ENCODE assay signal across 12 mouse cellular contexts in genomic region chr3:82185626-82186025, GRCm38 (mm10). TPM values are rescaled to one million over a fixed set of nuclear protein-coding genes. Genes with fewer than 3 reads are reported as not detected.
DNase-seq lines count a peak whose midpoint lies in the region; ATAC-seq and TF ChIP-seq lines count a peak whose summit lies in the region.
"Had no signal": no experiment of that assay in that cellular context is flagged by ENCODE, and none has a peak within 500 bp of the region (broad histone marks: within the 10 kb centered on the region; RNA-seq: fewer than 3 reads in every experiment).

No protein-coding gene starts in this region.

- no peaks in the 10 kb centered on the region for H3K36me3 ChIP-seq in hindbrain, embryonic 14.5 days (replicated peaks; ENCODE audit: control insufficient read depth, insufficient read depth)
- H3K36me3 ChIP-seq in hindbrain, postnatal 0 days (ENCODE audit: insufficient read depth, low read length), result no peaks in the 10 kb centered on the region
- H3K36me3 ChIP-seq: G1E had no signal

- H3K4me1 ChIP-seq in hindbrain, embryonic 14.5 days (replicated peaks; ENCODE audit: control insufficient read depth, insufficient read depth, low read length), result no peaks in the 10 kb centered on the region
- H3K4me1 ChIP-seq in hindbrain, postnatal 0 days (ENCODE audit: insufficient read depth, low read length), result no peaks in the 10 kb centered on the region

- no peak for ATAC-seq in hindbrain, embryonic 14.5 days (ENCODE audit: low FRiP score)
- ATAC-seq in hindbrain, postnatal 0 days, result no peak
- ATAC-seq: intestine, embryonic 16.5 days; midbrain, embryonic 16.5 days had no signal

- H3K27ac ChIP-seq in hindbrain, embryonic 14.5 days, result no peak overlapping the region
- no peak overlapping the region for H3K27ac ChIP-seq in hindbrain, postnatal 0 days

- TF ChIP-seq CTCF in hindbrain, postnatal 0 days (IDR thresholded peaks at IDR 0.05; ENCODE audit: low read depth), result no peak

- no peak overlapping the region for H3K4me3 ChIP-seq in hindbrain, embryonic 14.5 days (replicated peaks; ENCODE audit: low read length)
- H3K4me3 ChIP-seq in hindbrain, postnatal 0 days (ENCODE audit: low read length), result no peak overlapping the region

- H3K9me3 ChIP-seq in hindbrain, embryonic 14.5 days (ENCODE audit: control insufficient read depth, low read length), result 0 out of 2 replicates have a peak, but pooled peaks cover 12% of the 10 kb centered on the region
- H3K9me3 ChIP-seq in hindbrain, postnatal 0 days (ENCODE audit: low read length), result peaks cover 2% of the 10 kb centered on the region; the same call in 1 of the 2 replicates
- H3K9me3 ChIP-seq: G1E had no signal

- no peaks in the 10 kb centered on the region for H3K27me3 ChIP-seq in hindbrain, embryonic 14.5 days (ENCODE audit: control insufficient read depth, insufficient read depth, low read length)
- no peaks in the 10 kb centered on the region for H3K27me3 ChIP-seq in hindbrain, postnatal 0 days (ENCODE audit: insufficient read depth, low read length)

- DNase-seq in cerebellum, postnatal 36 days, result peak; percentile 14 to 15
- DNase-seq in cerebellum, adult 11-12 months, result no peak
- DNase-seq in lung, postnatal 14 days, result peak; percentile 16
- DNase-seq in lung, postnatal 25 days (ENCODE audit: low spot score), result no peak
- DNase-seq in left cerebral cortex, adult 11 months (ENCODE audit: low spot score), result peak; percentile 21
- DNase-seq in right cerebral cortex, postnatal 4 days, result peak; percentile 4
- DNase-seq in hindbrain, embryonic 14.5 days (ENCODE audit: low spot score), result no peak
- no peak for DNase-seq in hindbrain, postnatal 0 days (ENCODE audit: low spot score)
- DNase-seq: liver had no signal

- WGBS in hindbrain, embryonic 14.5 days, result 93% methylated on average over 9 of the region's 9 CpGs
- WGBS in hindbrain, postnatal 0 days, result 80% methylated on average over 9 of the region's 9 CpGs

- no peak overlapping the region for H3K4me2 ChIP-seq in hindbrain, embryonic 14.5 days (replicated peaks)
- H3K4me2 ChIP-seq in hindbrain, postnatal 0 days (ENCODE audit: low read depth, low read length), result no peak overlapping the region

- H3K9ac ChIP-seq in hindbrain, embryonic 14.5 days, result no peak overlapping the region
- no peak overlapping the region for H3K9ac ChIP-seq in hindbrain, postnatal 0 days (replicated peaks; ENCODE audit: low read length)

RNA-seq across cellular contexts. Expression of gene Gucy1a1, which starts 40.0 kb away (rescaled TPM):
- polyA plus RNA-seq in hindbrain, embryonic 14.5 days (2014; fragmentation: Nextera tagmentation; extraction: Ambion mirVana), result 21.9 and 27.8 TPM in 2 replicates
- total RNA-seq in hindbrain, postnatal 0 days (2014; rRNA removed), result 43.4 and 46.7 TPM in 2 replicates
- 27.2 and 27.6 TPM in 2 replicates for polyA plus RNA-seq in hindbrain, postnatal 0 days (2015; fragmentation: Nextera tagmentation; extraction: Ambion mirVana)
- polyA plus RNA-seq: G1E had no signal

Comparison
In these comparisons a context has a peak if more than half of its experiments do, and no peak if none do; other contexts are left out.
1. DNase-seq: peak in cerebellum, postnatal 36 days (2 of 2), lung, postnatal 14 days (single experiment), left cerebral cortex, adult 11 months (single experiment) and right cerebral cortex, postnatal 4 days (single experiment); none in cerebellum, adult 11-12 months (single experiment), lung, postnatal 25 days (single experiment), hindbrain, embryonic 14.5 days (single experiment) and hindbrain, postnatal 0 days (single experiment).